Mouse (Mus musculus) liver, embryonic 15.5 days (tissue): ENCODE data around the gene Zfp846. TPM values are rescaled to one million over a fixed set of nuclear protein-coding genes. Genes with fewer than 3 reads are reported as not detected.
"Not testable (repeated sequence)": the region's sequence is repeated elsewhere in the genome, so short reads cannot be mapped to it uniquely, and the experiment has no call there.

Experiments
- ATAC-seq: fragments of 200-750 bp; cut with Nextera tagmentation; 2 replicates; pipeline ENCODE4 v1.8.0; 2017; ENCODE audit warnings: moderate number of reproducible peaks, mild to moderate bottlenecking, moderate library complexity; ENCODE audit not compliant: insufficient read depth
- H3K27ac ChIP-seq: fragments of 300-500 bp; sonication (generic); replicated peaks from 2 replicates; pipeline ENCODE4 v1.5.1; 2015; ENCODE audit warnings: mild to moderate bottlenecking, inconsistent platforms
- H3K27me3 ChIP-seq: fragments of 300-500 bp; sonication (generic); 2 replicates; pipeline ENCODE4 v1.6.1; 2015; ENCODE audit warnings: mild to moderate bottlenecking, inconsistent platforms
- H3K36me3 ChIP-seq: fragments of 300-500 bp; sonication (generic); replicated peaks from 2 replicates; pipeline ENCODE4 v1.6.1; 2015; ENCODE audit warnings: moderate library complexity, mild to moderate bottlenecking, inconsistent platforms
- H3K4me1 ChIP-seq: fragments of 300-500 bp; sonication (generic); replicated peaks from 2 replicates; pipeline ENCODE4 v1.6.1; 2015; ENCODE audit warnings: inconsistent platforms
- H3K4me2 ChIP-seq: fragments of 300-500 bp; sonication (generic); 2 replicates; pipeline ENCODE4 v1.6.1; 2015; ENCODE audit warnings: moderate library complexity, mild to moderate bottlenecking, inconsistent platforms
- H3K4me3 ChIP-seq: fragments of 300-500 bp; sonication (generic); replicated peaks from 2 replicates; pipeline ENCODE4 v1.5.1; 2015; ENCODE audit warnings: mild to moderate bottlenecking, inconsistent platforms
- H3K9ac ChIP-seq: fragments of 300-500 bp; sonication (generic); 2 replicates; pipeline ENCODE4 v1.6.1; 2015; ENCODE audit warnings: moderate library complexity, mild to moderate bottlenecking, inconsistent platforms
- H3K9me3 ChIP-seq: fragments of 300-500 bp; sonication (generic); replicated peaks from 2 replicates; pipeline ENCODE4 v1.6.1; 2016; ENCODE audit warnings: inconsistent platforms
- WGBS: fragments of 180-500 bp; shearing (Covaris S2); methylation state at CpG from one replicate; pipeline ENCODE4 v1.1.7; 2015; ENCODE audit warnings: mixed read lengths; ENCODE audit not compliant: insufficient replicate concordance; 5-methylcytosine and 5-hydroxymethylcytosine counted together
- polyA plus RNA-seq: library from polyadenylated mRNA; unstranded; fragments of >200 nt; fragmentation: Nextera tagmentation; extraction: Ambion mirVana; gene quantifications from 2 replicates; pipeline ENCODE4 v1.2.1, GENCODE M21; 2015

The Zfp846 gene
- polyA plus RNA-seq, 1 experiment from 2014 or later: 2.2 TPM

GRCm38 (mm10) chr9:20576591-20576990, 4.5 kb upstream of the Zfp846 start:
- Histone ChIP-seq H3K4me1 (peaks cover 8% of the 10 kb centered on the region), H3K27me3 (peaks cover 22% of the 10 kb centered on the region; the same call in 1 of the 2 replicates), H3K36me3 (no peaks in the 10 kb centered on the region), H3K4me2 (no peak overlapping the region), H3K9ac (no peak overlapping the region), H3K4me3 (no peak overlapping the region), H3K9me3 (no peaks in the 10 kb centered on the region), H3K27ac (no peak overlapping the region)
- WGBS: 66% methylated on average over 2 of the region's 2 CpGs
- ATAC-seq: no peak

GRCm38 (mm10) chr9:20601270-20601669, 20.2 kb downstream of the Zfp846 start:
- WGBS: 51% methylated on average over 6 of the region's 6 CpGs
- no peaks in the 10 kb centered on the region for H3K36me3 ChIP-seq
- no peaks in the 10 kb centered on the region for H3K4me1 ChIP-seq
- H3K4me2 ChIP-seq: no peak overlapping the region
- H3K4me3 ChIP-seq: no peak overlapping the region
- no peaks in the 10 kb centered on the region for H3K9me3 ChIP-seq
- H3K27ac ChIP-seq: no peak overlapping the region
- no peak for ATAC-seq
- H3K9ac ChIP-seq: no peak overlapping the region
- no peaks in the 10 kb centered on the region for H3K27me3 ChIP-seq

- WGBS: 74% methylated on average over 1 of the region's 1 CpGs
- Histone ChIP-seq H3K36me3 (0 out of 2 replicates have a peak, but pooled peaks cover 4% of the 10 kb centered on the region), H3K27me3 (no peaks in the 10 kb centered on the region), H3K9me3 (no peaks in the 10 kb centered on the region), H3K4me2 (no peak overlapping the region), H3K4me3 (no peak overlapping the region; the same call in 1 of the 2 replicates), H3K9ac (no peak overlapping the region), H3K27ac (no peak overlapping the region), H3K4me1 (peaks cover 7% of the 10 kb centered on the region)
- no peak for ATAC-seq
Measured at GRCm38 (mm10) chr9:20606269-20606668, 25.2 kb downstream of the Zfp846 start.

GRCm38 (mm10) chr9:20607100-20607974, 26.2 kb downstream of the Zfp846 start:
- Histone ChIP-seq H3K4me1 (peaks cover 7% of the 10 kb centered on the region), H3K4me2 (peak overlapping the region; percentile 86), H3K27me3 (no peaks in the 10 kb centered on the region), H3K36me3 (0 out of 2 replicates have a peak, but pooled peaks cover 4% of the 10 kb centered on the region), H3K4me3 (peak overlapping the region; percentile 92), H3K27ac (peak overlapping the region; percentile 91), H3K9me3 (no peaks in the 10 kb centered on the region), H3K9ac (peak overlapping the region; percentile 81)
- WGBS: under 1% methylated on average over 57 of the region's 57 CpGs
- peak; percentile 88 for ATAC-seq

GRCm38 (mm10) chr9:20609831-20610464, 28.9 kb downstream of the Zfp846 start:
- H3K9me3 ChIP-seq: no peaks in the 10 kb centered on the region
- 0 out of 2 replicates have a peak, but pooled peaks cover 4% of the 10 kb centered on the region for H3K36me3 ChIP-seq
- peaks cover 7% of the 10 kb centered on the region for H3K4me1 ChIP-seq
- no peak overlapping the region for H3K27ac ChIP-seq
- no peak for ATAC-seq
- H3K4me2 ChIP-seq: no peak overlapping the region
- H3K27me3 ChIP-seq: no peaks in the 10 kb centered on the region
- no peak overlapping the region for H3K9ac ChIP-seq
- H3K4me3 ChIP-seq: no peak overlapping the region
- 59% methylated on average over 5 of the region's 5 CpGs for WGBS

GRCm38 (mm10) chr9:20611976-20612375, 30.9 kb downstream of the Zfp846 start:
- H3K27ac ChIP-seq: no peak overlapping the region
- 0 out of 2 replicates have a peak, but pooled peaks cover 4% of the 10 kb centered on the region for H3K36me3 ChIP-seq
- no peak for ATAC-seq
- no peak overlapping the region for H3K4me2 ChIP-seq
- no peak overlapping the region for H3K9ac ChIP-seq
- no peak overlapping the region for H3K4me3 ChIP-seq
- H3K4me1 ChIP-seq: peaks cover 4% of the 10 kb centered on the region
- WGBS: 70% methylated on average over 5 of the region's 5 CpGs
- no peaks in the 10 kb centered on the region for H3K9me3 ChIP-seq
- H3K27me3 ChIP-seq: no peaks in the 10 kb centered on the region

GRCm38 (mm10) chr9:20616685-20617084, 35.6 kb downstream of the Zfp846 start:
- Histone ChIP-seq H3K27ac (no peak overlapping the region), H3K27me3 (no peaks in the 10 kb centered on the region), H3K9ac (no peak overlapping the region), H3K4me2 (no peak overlapping the region), H3K36me3 (no peaks in the 10 kb centered on the region), H3K4me1 (no peaks in the 10 kb centered on the region), H3K9me3 (no peaks in the 10 kb centered on the region), H3K4me3 (no peak overlapping the region)
- WGBS: 64% methylated on average over 2 of the region's 2 CpGs
- ATAC-seq: no peak

GRCm38 (mm10) chr9:20631332-20631731, 50.2 kb downstream of the Zfp846 start:
- WGBS: 80% methylated on average over 2 of the region's 2 CpGs
- H3K4me3 ChIP-seq: no peak overlapping the region

GRCm38 (mm10) chr9:20635676-20636075, 54.6 kb downstream of the Zfp846 start:
- not testable (repeated sequence) for H3K9ac ChIP-seq, H3K27me3 ChIP-seq, H3K27ac ChIP-seq, H3K4me2 ChIP-seq, H3K9me3 ChIP-seq, H3K4me1 ChIP-seq, ATAC-seq, H3K4me3 ChIP-seq
- WGBS: 76% methylated on average over 8 of the region's 8 CpGs
- peaks cover 21% of the 10 kb centered on the region for H3K36me3 ChIP-seq

More at GRCm38 (mm10) chr9:20631332-20631731, 50.2 kb downstream of the Zfp846 start:
- Histone ChIP-seq H3K9ac (no peak overlapping the region), H3K27me3 (no peaks in the 10 kb centered on the region), H3K4me1 (no peaks in the 10 kb centered on the region), H3K27ac (no peak overlapping the region), H3K9me3 (no peaks in the 10 kb centered on the region), H3K36me3 (no peaks in the 10 kb centered on the region), H3K4me2 (no peak overlapping the region)
- ATAC-seq: no peak

- H3K27me3 ChIP-seq: no peaks in the 10 kb centered on the region
- no peak overlapping the region for H3K4me3 ChIP-seq
- ATAC-seq: peak; percentile 23; the same call in 1 of the 2 replicates
- no peak overlapping the region for H3K9ac ChIP-seq
- peaks cover 21% of the 10 kb centered on the region for H3K36me3 ChIP-seq
- no peak overlapping the region for H3K4me2 ChIP-seq
- no peaks in the 10 kb centered on the region for H3K9me3 ChIP-seq
- WGBS: 70% methylated on average over 3 of the region's 3 CpGs
- peaks cover 7% of the 10 kb centered on the region for H3K4me1 ChIP-seq
- no peak overlapping the region for H3K27ac ChIP-seq
Measured at GRCm38 (mm10) chr9:20636256-20636655, 55.2 kb downstream of the Zfp846 start.

GRCm38 (mm10) chr9:20636790-20637189, 55.7 kb downstream of the Zfp846 start:
- WGBS: 73% methylated on average over 2 of the region's 2 CpGs
- Histone ChIP-seq H3K36me3 (peaks cover 21% of the 10 kb centered on the region), H3K4me3 (no peak overlapping the region), H3K4me1 (peaks cover 12% of the 10 kb centered on the region), H3K27me3 (no peaks in the 10 kb centered on the region), H3K9me3 (no peaks in the 10 kb centered on the region), H3K9ac (no peak overlapping the region), H3K4me2 (no peak overlapping the region), H3K27ac (no peak overlapping the region)
- no peak for ATAC-seq
